Mouse (Mus musculus) embryonic fibroblast, embryonic 13.5 days (primary cell): ENCODE results near the gene Adcy5.

ENCODE experiments used
- CTCF ChIP-seq: IDR thresholded peaks from 2 replicates; pipeline ENCODE4 v1.5.1; 2011; ENCODE audit warnings: mild to moderate bottlenecking, control low read depth, low read length, moderate library complexity, borderline replicate concordance; ENCODE audit not compliant: insufficient read depth
- POLR2A ChIP-seq: IDR thresholded peaks from 2 replicates; pipeline ENCODE4 v1.6.1; 2011; ENCODE audit warnings: low read depth, mild to moderate bottlenecking, control low read depth, low read length, moderate library complexity

DNA sequence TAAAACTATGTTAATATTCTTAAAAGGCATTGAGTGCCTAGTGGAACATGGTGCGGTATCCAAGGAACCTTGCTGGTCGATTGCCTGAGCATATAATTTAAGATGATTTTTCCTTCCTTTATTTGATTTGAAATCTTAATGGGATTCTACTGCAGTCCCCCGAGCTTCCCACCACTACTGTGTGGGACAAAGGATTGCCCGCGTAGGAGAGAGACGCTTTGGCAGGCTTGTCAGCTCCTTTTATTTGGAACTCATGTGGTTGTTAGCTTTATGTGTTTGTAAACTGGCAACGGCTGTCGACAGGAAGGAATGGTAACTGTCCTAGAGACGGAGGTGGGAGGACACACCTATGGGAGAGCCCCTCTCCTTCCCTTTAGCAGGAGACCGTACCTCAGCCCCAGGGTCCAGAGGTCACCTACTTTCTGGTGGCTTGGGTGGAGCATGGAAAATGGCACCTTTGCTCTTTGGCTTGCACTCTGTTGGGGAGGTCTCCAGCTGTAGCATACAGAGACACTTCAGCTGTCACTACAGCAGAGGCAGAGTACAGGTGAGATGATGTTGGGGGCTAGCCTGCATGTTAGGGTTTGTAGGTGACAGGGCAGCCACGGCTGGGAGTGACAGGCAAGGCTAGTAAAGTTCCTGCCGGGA, 84.8 kb downstream of the Adcy5 start:
- TF ChIP-seq POLR2A, result no peak
- TF ChIP-seq CTCF, result no peak
